Mouse (Mus musculus) lung, postnatal 25 days (tissue): ENCODE results near the gene Spast.
"Not testable (repeated sequence)": the region's sequence is repeated elsewhere in the genome, so short reads cannot be mapped to it uniquely, and the experiment has no call there.

Source experiments
- DNase-seq: peaks from one replicate; pipeline ENCODE4 v3.0.0; 2022; ENCODE audit warnings: low spot score

The Spast gene

GRCm38 (mm10) chr17:74338937-74339804, at the start of gene Spast:
TSS of gene Spast (plus strand) at chr17:74338987.
- DNase-seq = peak; percentile 76

- DNase-seq = no peak
These were observed 48.6 kb upstream of the Spast start for GRCm38 (mm10) chr17:74290198-74290597.

- no peak for DNase-seq
These were observed 47.9 kb upstream of the Spast start for GRCm38 (mm10) chr17:74290869-74291268.

GRCm38 (mm10) chr17:74291640-74292361, 47.0 kb upstream of the Spast start:
- no peak for DNase-seq

DNA sequence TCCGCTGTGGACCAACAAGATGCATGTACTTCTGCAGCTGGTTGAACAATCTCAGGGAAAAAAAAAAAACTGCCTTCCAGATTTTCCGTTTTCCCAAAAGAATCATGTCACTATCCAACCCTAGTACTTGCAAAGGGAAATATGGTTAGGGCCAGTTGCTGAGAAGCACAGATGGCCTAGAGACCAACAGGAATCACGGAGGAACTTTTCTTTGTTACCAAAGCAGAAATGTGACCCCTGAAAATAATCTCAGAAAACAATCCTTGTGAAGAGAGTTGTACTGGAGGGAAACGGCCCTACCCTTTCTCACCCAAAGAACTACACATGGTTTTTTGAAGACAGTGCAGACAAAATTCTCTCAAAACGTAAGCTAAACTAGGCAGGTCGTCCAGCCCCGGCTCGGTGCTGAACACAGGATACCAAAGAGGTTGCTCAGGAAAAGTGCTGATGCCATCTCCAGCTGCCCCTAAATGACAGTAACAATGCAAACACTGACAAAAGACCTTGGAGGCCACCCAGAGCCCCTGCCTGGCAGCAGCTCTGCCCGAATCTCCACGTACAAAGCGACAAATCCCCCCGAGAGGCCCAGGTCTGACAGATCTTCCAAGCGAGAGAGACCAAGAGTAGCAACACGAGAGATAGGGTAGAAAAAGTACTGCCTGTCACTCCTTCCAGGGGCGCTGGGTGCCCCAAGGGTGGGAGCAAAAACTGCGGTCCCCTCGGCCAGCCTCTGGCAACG, 44.9 kb upstream of the Spast start:
- DNase-seq = no peak

DNA sequence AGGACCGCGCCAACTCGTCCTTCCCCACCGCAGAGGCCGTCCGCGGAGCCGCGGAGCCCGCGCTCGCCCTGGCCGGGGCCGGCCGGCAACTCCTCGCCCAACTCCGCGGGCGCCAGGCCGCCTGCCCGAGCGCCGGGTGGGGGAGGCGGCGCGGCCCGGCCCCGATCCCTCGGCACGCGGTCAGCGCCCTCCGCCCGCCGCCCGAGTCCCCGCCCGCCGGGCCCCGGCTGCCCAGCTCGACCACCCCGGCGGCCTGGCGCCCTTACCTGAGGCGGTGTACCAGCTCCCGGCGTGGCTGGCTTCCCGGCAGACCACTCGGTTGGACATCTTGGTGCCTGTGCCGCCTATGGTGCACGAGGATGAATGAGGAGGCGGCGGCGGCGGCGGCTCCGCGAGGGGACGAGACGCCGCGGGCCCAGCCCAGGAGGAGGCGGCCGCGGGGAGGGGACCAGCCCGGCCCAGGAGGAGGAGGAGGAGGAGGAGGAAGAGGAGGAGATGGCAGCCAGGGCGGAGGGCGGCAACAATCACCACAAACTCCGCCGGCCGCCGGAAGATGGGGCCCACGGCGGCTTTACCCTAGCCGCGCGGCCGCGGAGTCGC, 44.3 kb upstream of the Spast start:
- peak; percentile 90 for DNase-seq

GRCm38 (mm10) chr17:74295026-74295970, 43.5 kb upstream of the Spast start, which contains the start of gene Memo1:
TSS of gene Memo1 (minus strand) at chr17:74295521.
- peak; percentile 80 for DNase-seq

- DNase-seq = peak; percentile 48
These were observed 42.5 kb upstream of the Spast start for GRCm38 (mm10) chr17:74296076-74296823.

GRCm38 (mm10) chr17:74296991-74297390, 41.8 kb upstream of the Spast start:
- not testable (repeated sequence) for DNase-seq

DNA sequence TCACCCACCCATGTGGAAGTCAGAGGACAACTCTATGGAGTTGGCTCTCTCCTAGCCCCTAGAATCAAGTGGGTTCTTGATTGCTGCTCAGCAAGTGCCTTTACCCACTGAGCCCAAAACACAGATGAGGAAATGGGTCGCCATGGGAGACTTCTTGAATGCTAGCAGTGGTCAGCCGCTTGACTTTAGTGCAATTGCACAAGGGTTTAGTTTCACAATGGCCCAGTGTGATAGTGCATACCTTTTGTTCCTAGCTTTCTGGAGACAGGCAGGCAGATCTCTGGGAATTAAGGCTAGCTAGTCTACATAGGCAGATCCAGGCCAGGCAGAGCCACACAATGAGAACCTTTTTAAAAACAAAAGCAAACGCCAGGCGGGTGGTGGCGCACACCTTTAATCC, 38.7 kb upstream of the Spast start:
- peak; percentile 24 for DNase-seq

- no peak for DNase-seq
These were observed 34.7 kb upstream of the Spast start for GRCm38 (mm10) chr17:74304060-74304459.

- DNase-seq = no peak
These were observed 33.2 kb upstream of the Spast start for GRCm38 (mm10) chr17:74305616-74306015.

DNA sequence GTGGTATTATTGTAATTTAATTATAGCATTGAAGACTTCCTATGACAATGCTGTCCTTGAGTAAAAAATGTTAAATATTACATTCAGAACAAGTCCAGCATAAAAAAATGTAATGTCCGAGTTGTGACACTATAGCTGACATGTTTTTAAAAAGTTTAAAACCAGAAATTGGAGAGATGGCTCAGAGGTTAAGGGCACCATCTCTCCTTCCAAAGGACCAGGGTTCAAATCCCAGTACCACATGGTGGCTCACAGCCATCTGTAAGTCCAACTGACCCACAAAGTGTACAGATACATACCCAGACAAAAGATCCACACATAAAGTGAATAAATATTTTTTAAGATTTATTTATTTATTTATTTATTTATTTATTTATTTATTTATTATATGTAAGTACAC, 32.8 kb upstream of the Spast start:
- DNase-seq = no peak

- no peak for DNase-seq
These were observed 23.1 kb upstream of the Spast start for GRCm38 (mm10) chr17:74315445-74316308.

- DNase-seq = peak; percentile 88
These were observed 22.4 kb upstream of the Spast start for GRCm38 (mm10) chr17:74316309-74316863.

DNA sequence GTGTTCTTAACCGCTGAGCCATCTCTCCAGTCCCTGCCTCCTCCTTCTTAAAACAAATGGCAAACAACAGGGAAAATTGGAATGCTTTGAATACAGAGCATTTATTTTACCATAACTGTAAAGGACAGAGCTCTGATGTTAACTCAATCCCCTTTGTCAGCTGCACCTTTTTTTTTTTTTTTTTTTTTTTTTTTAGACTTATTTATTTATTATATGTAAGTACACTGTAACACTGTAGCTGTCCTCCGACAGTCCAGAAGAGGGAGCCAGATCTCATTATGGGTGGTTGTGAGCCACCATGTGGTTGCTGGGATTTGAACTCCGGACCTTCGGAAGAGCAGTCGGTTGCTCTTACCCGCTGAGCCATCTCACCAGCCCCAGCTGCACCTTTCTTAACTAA, 20.1 kb upstream of the Spast start:
- no peak for DNase-seq

- DNase-seq = no peak
These were observed 16.3 kb upstream of the Spast start for GRCm38 (mm10) chr17:74322400-74323054.

- no peak for DNase-seq
These were observed 14.9 kb upstream of the Spast start, which contains the start of gene Dpy30 for GRCm38 (mm10) chr17:74323844-74324243. TSS of gene Dpy30 (minus strand) at chr17:74323944.
